Mouse (Mus musculus) layer of hippocampus, postnatal 14 days (tissue): ENCODE data around the gene Armcx3. TPM values are rescaled to one million over a fixed set of nuclear protein-coding genes. Genes with fewer than 3 reads are reported as not detected.
A peak's percentile ranks its signal among the peaks of the same experiment; 100 is the strongest.
"Not testable (repeated sequence)": the region's sequence is repeated elsewhere in the genome, so short reads cannot be mapped to it uniquely, and the experiment has no call there.

Experiments used
- DNase-seq, 2 experiments: peaks; one replicate each; pipeline ENCODE4 v3.0.0; 2021 to 2022; ENCODE audit warnings: low spot score in 2 of 2, mixed read lengths in 1 of 2
- long read RNA-seq, 2 experiments: library from polyadenylated mRNA; stranded (forward); transcript quantifications; one replicate each; pipeline ENCODE4 v2.0.0; 2021
- total RNA-seq, 2 experiments: library from RNA; stranded (reverse); gene quantifications; 2 replicates each; pipeline ENCODE4 v1.2.3; 2021

Armcx3 gene
- 100 to 1,000 TPM in 1 of 2 experiments, 10 to 100 TPM in 1; 90.3 to 113 TPM for total RNA-seq
- long read RNA-seq, experiment 1, transcript Armcx3-202 (5 exons, 2,024 nt), result minor isoform, 19 of 170 reads
- long read RNA-seq, experiment 1, transcript Armcx3-201 (5 exons, 3,327 nt), result major isoform, 120 of 170 reads
- long read RNA-seq, experiment 1, partial matches to known transcripts, result 26 of 170 reads
- long read RNA-seq, experiment 1, other reads (novel, unspliced or antisense), result 5 of 170 reads
- long read RNA-seq, experiment 2, transcript Armcx3-201 (5 exons, 3,327 nt), result major isoform, 150 of 190 reads
- long read RNA-seq, experiment 2, transcript Armcx3-202 (5 exons, 2,024 nt), result minor isoform, 6 of 190 reads
- long read RNA-seq, experiment 2, partial matches to known transcripts, result 24 of 190 reads
- long read RNA-seq, experiment 2, other reads (novel, unspliced or antisense), result 9 of 190 reads

GRCm38 (mm10) chrX:134756434-134757292 is at the start of gene Armcx3:
Armcx3 (plus strand) TSS chrX:134756595.
- peak; percentile 37 to 65 for DNase-seq

DNA sequence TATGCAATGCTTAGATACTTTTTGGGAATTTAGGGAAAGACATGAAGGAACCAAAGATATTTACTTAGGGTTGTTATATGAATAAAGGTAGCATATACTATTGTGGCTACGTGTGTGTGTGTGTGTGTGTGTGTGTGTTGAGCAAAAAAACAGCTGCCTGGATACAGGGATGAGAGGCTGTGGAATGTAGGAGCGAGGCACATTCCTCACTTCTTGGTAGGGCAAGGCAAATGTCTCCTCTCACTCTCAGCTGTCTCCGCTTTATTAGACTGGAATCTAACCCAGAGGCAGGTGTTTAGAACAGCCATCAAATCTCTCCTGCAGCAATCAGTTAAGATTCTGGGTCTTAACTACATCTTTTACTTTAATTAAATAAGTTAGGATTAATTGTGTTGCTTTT is 39.5 kb upstream of the Armcx3 start:
- DNase-seq, result no peak

- peak; percentile 61 to 73 for DNase-seq
Observed at GRCm38 (mm10) chrX:134717752-134718308, 38.6 kb upstream of the Armcx3 start, which contains the start of gene Armcx1. Armcx1 (plus strand) TSS chrX:134717963.

GRCm38 (mm10) chrX:134718524-134718923 is 37.9 kb upstream of the Armcx3 start:
- DNase-seq, result peak; percentile 46 to 67

DNA sequence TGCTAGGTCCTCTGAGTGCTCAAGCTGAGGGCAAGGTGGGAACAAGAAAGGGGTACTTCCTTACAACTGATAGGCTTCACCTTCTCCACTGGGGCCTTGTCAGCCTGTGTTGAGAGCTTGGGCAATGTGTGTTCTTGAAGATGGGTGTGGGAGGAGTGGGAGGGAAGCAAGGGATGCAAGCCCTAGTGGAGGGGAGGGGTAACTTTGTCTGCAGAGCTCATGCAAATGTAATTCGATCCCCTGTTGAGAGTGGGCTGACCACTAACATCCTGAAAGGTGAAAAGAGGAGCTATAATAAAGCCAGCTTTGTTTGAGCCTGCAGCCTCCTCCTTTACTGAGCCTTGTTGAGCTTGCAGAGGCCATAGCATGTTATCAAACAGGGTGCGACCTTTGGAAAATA is 32.6 kb upstream of the Armcx3 start:
- not testable (repeated sequence) for DNase-seq

DNA sequence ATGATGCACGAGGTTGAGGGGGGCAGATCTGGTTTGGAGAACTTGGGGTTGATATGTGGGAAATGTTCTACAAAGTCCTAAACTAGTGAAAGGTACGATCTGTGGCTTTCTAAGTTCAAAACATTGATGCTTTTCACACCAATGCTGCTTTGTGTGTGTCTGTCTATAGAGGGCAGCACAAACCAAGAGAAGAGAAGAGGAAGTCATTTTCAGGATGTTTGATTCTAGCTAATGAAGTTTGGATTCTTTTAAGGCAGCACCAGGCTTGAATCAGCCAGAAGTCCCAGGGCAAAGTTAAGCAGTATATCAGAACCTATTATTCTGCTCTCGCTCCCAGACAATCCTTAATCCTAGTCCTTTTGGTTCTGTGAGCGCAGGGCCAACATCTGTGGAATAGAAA is 26.6 kb upstream of the Armcx3 start:
- peak in 1 of 2 experiments; percentile 34 for DNase-seq

DNA sequence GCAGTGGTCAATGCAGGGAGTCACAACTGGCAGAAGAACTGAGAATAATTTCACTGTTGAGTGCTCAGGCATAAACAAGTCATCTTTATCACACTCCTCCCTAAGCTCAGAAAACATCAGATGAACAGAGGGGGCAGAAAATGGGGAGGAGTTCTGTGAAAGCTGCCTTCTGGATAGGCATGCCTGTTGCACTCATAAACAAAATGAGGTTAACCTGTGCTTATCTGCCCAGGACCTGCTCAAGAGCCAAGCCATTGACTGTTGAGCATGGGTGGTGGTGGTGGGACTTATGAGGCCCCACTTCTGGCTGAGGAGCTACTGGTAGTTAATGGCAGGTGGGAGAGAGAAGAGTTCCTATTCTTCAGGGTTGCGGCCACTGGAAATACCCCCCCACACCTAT is 18.6 kb upstream of the Armcx3 start:
- no peak for DNase-seq

DNA sequence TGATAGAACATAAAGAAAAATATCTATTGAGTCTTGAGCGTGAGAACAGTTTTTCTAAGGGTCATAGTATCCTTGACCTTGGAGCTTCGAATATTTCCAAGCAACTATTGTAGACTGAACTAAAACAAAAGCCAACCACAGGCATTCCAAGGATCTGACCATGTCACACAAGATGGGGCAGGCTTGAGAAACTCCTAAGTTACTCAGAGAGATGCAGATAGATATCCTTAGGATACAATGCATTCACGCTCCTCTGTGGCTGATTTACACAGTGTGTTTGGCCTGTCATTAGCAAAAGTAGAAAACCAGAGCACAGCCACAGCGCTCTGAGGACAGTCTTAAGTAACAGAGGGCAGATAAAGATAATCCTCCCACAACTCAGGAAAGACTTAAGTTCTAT is 17.2 kb upstream of the Armcx3 start:
- DNase-seq, result no peak

GRCm38 (mm10) chrX:134741862-134742261 is 14.5 kb upstream of the Armcx3 start:
- DNase-seq, result no peak

DNA sequence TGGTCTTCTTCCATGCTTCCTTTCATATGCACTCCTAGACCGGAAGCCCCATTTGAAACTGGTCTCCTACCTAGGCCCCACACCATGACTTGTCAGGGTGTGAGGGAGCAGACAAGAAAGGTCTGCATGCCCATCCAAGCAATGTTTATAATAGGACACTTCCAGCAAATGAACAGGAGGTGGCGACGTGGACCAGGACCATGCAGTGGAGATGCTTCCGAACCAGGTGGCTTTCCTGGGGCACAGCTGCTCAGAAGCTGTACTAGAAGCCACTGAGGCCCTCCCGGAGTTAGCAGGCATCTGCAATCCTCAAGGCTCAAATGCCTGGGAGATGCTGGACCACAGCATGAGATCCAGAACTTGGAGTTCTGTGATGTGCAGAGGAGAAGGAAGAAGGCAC is 9.9 kb upstream of the Armcx3 start:
- DNase-seq, result peak; percentile 8 to 44

DNA sequence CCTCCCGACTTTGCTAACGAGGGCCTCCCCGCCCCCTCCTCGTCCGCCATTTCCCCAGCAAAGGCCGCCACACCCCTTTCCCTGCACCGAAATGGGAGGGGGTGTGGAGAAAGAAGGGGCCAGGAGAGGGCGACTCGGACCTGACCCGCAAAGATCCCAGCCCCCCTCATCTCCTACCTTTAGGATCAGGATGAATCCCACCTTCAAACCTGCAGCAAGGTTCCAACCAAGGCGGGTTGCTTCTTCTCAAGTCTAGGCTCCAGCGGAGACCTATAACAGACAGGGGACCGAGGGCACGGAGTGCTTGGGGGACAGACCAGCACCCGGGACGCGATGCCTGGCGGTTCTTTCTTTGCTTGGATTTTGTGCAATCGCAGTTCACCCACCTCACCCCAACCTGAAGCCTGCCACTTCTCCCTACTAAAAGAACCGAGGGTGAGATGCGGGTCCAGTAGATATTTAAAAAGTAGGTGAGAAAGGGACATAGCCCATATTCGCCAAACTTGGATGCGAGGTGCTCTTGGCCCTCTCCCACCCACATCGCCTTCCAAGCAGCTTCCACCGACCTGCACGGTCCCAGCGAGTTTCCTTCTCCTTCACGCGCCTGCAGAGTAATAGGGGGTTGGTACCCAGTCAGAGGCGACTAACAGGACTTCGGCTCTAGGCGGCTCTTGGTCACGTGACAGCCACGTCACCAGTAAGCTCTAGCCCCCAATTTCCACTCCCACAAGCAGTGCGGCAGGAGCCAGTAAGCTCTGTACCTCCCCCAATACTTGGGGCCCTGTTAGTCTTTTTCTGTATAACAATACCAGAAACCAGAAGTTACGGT is 5.4 kb upstream of the Armcx3 start, which contains the start of gene Armcx6:
Gene Armcx6, minus strand, starts transcription at position 654 of the 829 bp plus-strand sequence.
- DNase-seq, result peak; percentile 42 to 66

DNA sequence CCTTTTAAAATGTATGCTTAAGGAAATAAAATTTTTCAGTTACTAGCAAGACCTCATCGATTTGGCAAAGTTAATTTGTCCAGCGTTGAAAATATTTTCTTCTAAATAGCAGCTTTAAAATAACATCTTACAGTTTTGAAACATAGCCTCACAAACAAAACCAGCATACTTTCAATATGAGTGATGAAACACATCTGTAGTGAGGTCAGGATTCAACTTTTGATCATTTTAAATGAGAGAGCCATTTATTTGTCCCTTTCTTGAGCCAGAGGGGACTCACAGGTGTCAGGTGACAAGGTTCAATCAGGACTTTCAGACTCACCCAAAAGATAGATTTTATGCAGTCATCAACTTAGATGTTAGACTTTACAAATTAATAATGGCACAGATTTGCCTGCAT is 4.5 kb upstream of the Armcx3 start:
- DNase-seq, result no peak

GRCm38 (mm10) chrX:134752584-134752983 is 3.8 kb upstream of the Armcx3 start:
- no peak for DNase-seq

DNA sequence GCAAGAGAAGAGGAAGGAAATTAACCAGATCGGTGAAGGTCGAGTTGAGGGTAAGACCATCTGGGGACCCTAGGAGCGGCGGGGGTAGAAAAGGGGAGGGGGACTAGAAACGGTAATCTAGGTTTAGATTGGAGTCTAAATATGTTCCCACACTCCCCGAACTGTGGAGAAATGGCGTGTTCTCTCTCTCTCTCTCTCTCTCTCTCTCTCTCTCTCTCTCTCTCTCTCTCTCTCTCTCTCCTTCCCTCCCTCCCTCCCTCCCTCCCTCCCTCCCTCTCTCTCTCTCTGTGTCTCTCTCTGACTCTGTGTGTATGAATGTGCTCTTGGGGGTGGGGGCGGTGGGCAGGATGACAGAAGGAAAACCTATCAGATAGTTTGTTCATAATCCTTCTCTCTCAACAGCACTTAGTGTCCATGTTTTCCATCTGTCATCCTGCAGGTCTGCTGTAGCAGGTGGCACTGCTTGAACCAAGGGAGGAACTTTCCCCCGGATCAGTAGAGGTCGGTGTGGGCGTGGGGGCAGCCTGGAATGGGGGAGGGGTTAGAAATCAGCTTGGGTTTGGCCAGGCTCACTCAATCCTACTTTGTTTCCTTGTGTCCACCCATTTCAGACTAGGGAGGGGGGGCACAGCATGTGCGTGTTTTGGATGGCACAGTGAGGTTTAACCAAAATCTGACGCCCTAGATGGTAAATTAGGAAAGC is 1.0 kb downstream of the Armcx3 start:
- peak in 1 of 2 experiments; percentile 5 for DNase-seq

DNA sequence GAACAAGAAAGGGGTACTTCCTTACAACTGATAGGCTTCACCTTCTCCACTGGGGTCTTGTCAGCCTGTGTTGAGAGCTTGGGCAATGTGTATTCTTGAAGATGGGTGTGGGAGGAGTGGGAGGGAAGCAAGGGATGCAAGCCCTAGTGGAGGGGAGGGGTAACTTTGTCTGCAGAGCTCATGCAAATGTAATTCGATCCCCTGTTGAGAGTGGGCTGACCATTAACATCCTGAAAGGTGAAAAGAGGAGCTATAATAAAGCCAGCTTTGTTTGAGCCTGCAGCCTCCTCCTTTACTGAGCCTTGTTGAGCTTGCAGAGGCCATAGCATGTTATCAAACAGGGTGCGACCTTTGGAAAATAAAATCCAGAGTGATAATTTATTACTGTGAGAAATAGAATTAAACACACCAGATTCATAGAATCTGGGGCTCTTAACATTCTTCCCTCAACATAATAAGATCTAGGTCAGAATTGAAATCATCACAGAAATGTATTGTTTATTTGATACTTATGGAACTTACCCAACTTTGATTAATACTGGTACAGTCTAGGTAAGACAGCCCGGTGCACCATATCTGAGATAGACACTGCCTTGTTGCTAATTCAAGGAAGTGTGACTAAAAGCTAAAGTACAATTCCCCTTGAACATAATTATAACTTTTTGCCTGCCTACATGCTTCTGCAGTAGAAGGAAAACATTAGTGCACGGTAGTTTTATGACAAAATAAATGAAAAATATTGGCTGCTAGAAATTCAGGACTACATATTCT is 7.2 kb downstream of the Armcx3 start:
- not testable (repeated sequence) for DNase-seq

DNA sequence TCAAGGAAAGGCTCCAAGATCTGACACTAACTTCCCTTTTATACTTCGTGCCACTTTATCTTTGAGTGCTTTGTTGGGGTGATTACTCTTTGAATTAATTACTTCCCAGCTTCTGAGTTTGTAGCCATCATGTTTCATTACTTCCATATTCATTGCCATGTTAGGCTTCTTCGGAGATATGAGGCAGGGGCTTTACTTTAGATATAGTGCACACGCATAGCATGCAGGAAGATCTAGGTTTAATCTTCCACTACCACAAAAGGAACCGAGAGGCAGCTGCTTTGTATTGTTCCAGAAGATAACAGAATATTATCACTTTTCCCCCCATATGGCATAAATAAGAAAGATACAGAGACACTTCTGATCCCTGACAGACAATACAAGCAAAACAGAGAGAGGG is 31.3 kb downstream of the Armcx3 start:
- DNase-seq, result no peak

GRCm38 (mm10) chrX:134807833-134808754 is 51.7 kb downstream of the Armcx3 start:
- peak; percentile 31 to 40 for DNase-seq

DNA sequence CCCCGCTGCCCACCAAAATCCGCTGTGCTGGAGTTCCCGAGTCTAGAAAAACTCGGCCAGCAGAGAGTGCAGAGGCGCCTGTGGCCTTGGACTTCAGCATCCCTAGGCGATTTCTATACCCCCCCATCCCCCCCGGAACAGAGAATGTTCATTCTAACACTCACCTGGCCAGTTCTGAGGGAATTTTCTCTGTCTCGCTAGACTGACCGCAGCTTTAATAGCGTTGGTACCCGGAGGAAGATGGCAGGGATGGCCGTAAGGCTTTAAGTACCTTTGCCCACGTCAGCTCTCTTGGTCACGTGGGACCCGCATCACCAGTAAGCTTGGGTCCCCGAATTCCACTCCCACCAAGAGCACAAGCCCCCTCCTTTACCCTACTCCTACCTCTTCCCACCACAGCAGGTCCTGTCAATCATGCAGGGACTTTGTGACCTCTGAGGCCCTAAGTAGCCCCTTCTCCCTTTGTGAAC is 52.4 kb downstream of the Armcx3 start, which contains the start of gene Armcx2:
Gene Armcx2, minus strand, starts transcription at position 467 of the 470 bp plus-strand sequence.
- DNase-seq, result peak; percentile 43 to 59
